Mouse (Mus musculus) neural tube, embryonic 11.5 days (tissue): ENCODE data around the gene Gbf1. TPM values are rescaled to one million over a fixed set of nuclear protein-coding genes. Genes with fewer than 3 reads are reported as not detected.

Source experiments
- ATAC-seq: fragments of 200-750 bp; cut with Nextera tagmentation; 2 replicates; pipeline ENCODE4 v1.8.0; 2017; ENCODE audit warnings: moderate number of reproducible peaks, mild to moderate bottlenecking, moderate TSS enrichment, moderate library complexity; ENCODE audit not compliant: insufficient read depth, low FRiP score, low TSS enrichment
- DNase-seq: peaks from one replicate; pipeline ENCODE4 v3.0.0-alpha.2; 2015; ENCODE audit warnings: low spot score
- H3K27ac ChIP-seq: fragments of 300-500 bp; sonication (generic); 2 replicates; pipeline ENCODE4 v1.5.1; 2014; ENCODE audit warnings: low read depth, mild to moderate bottlenecking, low read length
- H3K27me3 ChIP-seq: fragments of 300-500 bp; sonication (generic); 2 replicates; pipeline ENCODE4 v1.6.1; 2014; ENCODE audit warnings: mild to moderate bottlenecking, low read length, mixed read lengths; ENCODE audit not compliant: control insufficient read depth, insufficient read depth
- H3K36me3 ChIP-seq: fragments of 300-500 bp; sonication (generic); 2 replicates; pipeline ENCODE4 v1.6.1; 2014; ENCODE audit warnings: mild to moderate bottlenecking, low read length, moderate library complexity, mixed read lengths; ENCODE audit not compliant: control insufficient read depth, insufficient read depth
- H3K4me1 ChIP-seq: fragments of 300-500 bp; sonication (generic); 2 replicates; pipeline ENCODE4 v1.6.1; 2014; ENCODE audit warnings: low read length, mixed read lengths; ENCODE audit not compliant: control insufficient read depth, insufficient read depth
- H3K4me2 ChIP-seq: fragments of 300-500 bp; sonication (generic); 2 replicates; pipeline ENCODE4 v1.6.1; 2014; ENCODE audit warnings: low read depth, mild to moderate bottlenecking, moderate library complexity
- H3K4me3 ChIP-seq: fragments of 300-500 bp; sonication (generic); 2 replicates; pipeline ENCODE4 v1.5.1; 2014; ENCODE audit warnings: low read depth, low read length
- H3K9ac ChIP-seq: fragments of 300-500 bp; sonication (generic); 2 replicates; pipeline ENCODE4 v1.6.1; 2014; ENCODE audit warnings: mild to moderate bottlenecking, low read length
- H3K9me3 ChIP-seq: fragments of 300-500 bp; sonication (generic); 2 replicates; pipeline ENCODE4 v1.6.1; 2016; ENCODE audit warnings: low read length; ENCODE audit not compliant: control insufficient read depth
- WGBS: fragments of 180-500 bp; shearing (Covaris S2); extraction: QIAGEN DNeasy Blood & Tissue Kit; methylation state at CpG from one replicate; pipeline ENCODE4 v1.1.7; 2014; 5-methylcytosine and 5-hydroxymethylcytosine counted together
- polyA plus RNA-seq: library from polyadenylated mRNA; unstranded; fragments of >200 nt; fragmentation: Nextera tagmentation; extraction: Ambion mirVana; gene quantifications from 2 replicates; pipeline ENCODE4 v1.2.1, GENCODE M21; 2014

Gbf1 gene
- polyA plus RNA-seq, 1 experiment from 2014 or later, result 52.0 TPM

GRCm38 (mm10) chr19:46304216-46304841 is 152.0 kb downstream of the Gbf1 start, which contains the start of gene Nfkb2:
Nfkb2 (plus strand) TSS chr19:46304320.
- H3K27me3 ChIP-seq, result peaks cover 14% of the 10 kb centered on the region
- no peaks in the 10 kb centered on the region for H3K36me3 ChIP-seq
- H3K9me3 ChIP-seq, result no peaks in the 10 kb centered on the region
- peak within 1 kb of the TSS; percentile 54 for H3K4me3 ChIP-seq
- peak within 1 kb of the TSS; percentile 44; the same call in 1 of the 2 replicates for H3K9ac ChIP-seq
- peak; percentile 84 for ATAC-seq
- peak; percentile 89 for DNase-seq
- peaks cover 14% of the 10 kb centered on the region for H3K4me1 ChIP-seq
- WGBS, result under 1% methylated on average over 39 of the region's 39 CpGs
- H3K4me2 ChIP-seq, result peak within 1 kb of the TSS; percentile 93
- H3K27ac ChIP-seq, result peak within 1 kb of the TSS; percentile 49; the same call in 1 of the 2 replicates

- WGBS, result under 1% methylated on average over 34 of the region's 34 CpGs
- peak; percentile 33 for DNase-seq
- peak overlapping the region; percentile 49; the same call in 1 of the 2 replicates for H3K27ac ChIP-seq
Measured at GRCm38 (mm10) chr19:46304908-46305333, 152.6 kb downstream of the Gbf1 start.

GRCm38 (mm10) chr19:46305432-46306267 is 153.3 kb downstream of the Gbf1 start:
- H3K4me2 ChIP-seq, result peak overlapping the region; percentile 93
- peak overlapping the region; percentile 54 for H3K4me3 ChIP-seq
- H3K36me3 ChIP-seq, result no peaks in the 10 kb centered on the region
- peaks cover 14% of the 10 kb centered on the region for H3K27me3 ChIP-seq
- WGBS, result under 1% methylated on average over 29 of the region's 43 CpGs
- no peak overlapping the region for H3K27ac ChIP-seq
- DNase-seq (peak; percentile 89), ATAC-seq (peak; percentile 32)
- peaks cover 14% of the 10 kb centered on the region for H3K4me1 ChIP-seq
- H3K9ac ChIP-seq, result peak overlapping the region; percentile 44; the same call in 1 of the 2 replicates
- no peaks in the 10 kb centered on the region for H3K9me3 ChIP-seq

More at GRCm38 (mm10) chr19:46304908-46305333, 152.6 kb downstream of the Gbf1 start:
- Histone ChIP-seq H3K4me3 (peak overlapping the region; percentile 54), H3K4me1 (peaks cover 14% of the 10 kb centered on the region), H3K9me3 (no peaks in the 10 kb centered on the region), H3K4me2 (peak overlapping the region; percentile 93), H3K9ac (peak overlapping the region; percentile 44; the same call in 1 of the 2 replicates), H3K36me3 (no peaks in the 10 kb centered on the region), H3K27me3 (peaks cover 14% of the 10 kb centered on the region)
- peak; percentile 31; the same call in 1 of the 2 replicates for ATAC-seq

- H3K36me3 ChIP-seq, result no peaks in the 10 kb centered on the region
- DNase-seq, result no peak
- no peak overlapping the region for H3K4me3 ChIP-seq
- no peak overlapping the region for H3K27ac ChIP-seq
- WGBS, result 62% methylated on average over 5 of the region's 5 CpGs
- no peak overlapping the region for H3K9ac ChIP-seq
- H3K27me3 ChIP-seq, result peaks cover 18% of the 10 kb centered on the region
- H3K4me2 ChIP-seq, result no peak overlapping the region; the same call in 1 of the 2 replicates
- no peaks in the 10 kb centered on the region for H3K9me3 ChIP-seq
- peaks cover 14% of the 10 kb centered on the region for H3K4me1 ChIP-seq
- no peak for ATAC-seq
Measured at GRCm38 (mm10) chr19:46306268-46306610, 153.9 kb downstream of the Gbf1 start.

- Histone ChIP-seq H3K27ac (no peak overlapping the region), H3K27me3 (peaks cover 18% of the 10 kb centered on the region), H3K9me3 (no peaks in the 10 kb centered on the region), H3K4me3 (no peak overlapping the region), H3K9ac (no peak overlapping the region), H3K4me1 (peaks cover 14% of the 10 kb centered on the region), H3K4me2 (no peak overlapping the region), H3K36me3 (no peaks in the 10 kb centered on the region)
- ATAC-seq, result no peak
- DNase-seq, result no peak
- 94% methylated on average over 9 of the region's 9 CpGs for WGBS
Measured at GRCm38 (mm10) chr19:46306751-46307289, 154.5 kb downstream of the Gbf1 start.

GRCm38 (mm10) chr19:46307781-46308180 is 155.5 kb downstream of the Gbf1 start:
- no peak overlapping the region for H3K4me3 ChIP-seq
- H3K27me3 ChIP-seq, result peaks cover 18% of the 10 kb centered on the region
- ATAC-seq, result no peak
- no peak for DNase-seq
- no peak overlapping the region for H3K4me2 ChIP-seq
- peaks cover 14% of the 10 kb centered on the region for H3K4me1 ChIP-seq
- H3K36me3 ChIP-seq, result no peaks in the 10 kb centered on the region
- no peaks in the 10 kb centered on the region for H3K9me3 ChIP-seq
- 69% methylated on average over 16 of the region's 16 CpGs for WGBS
- H3K27ac ChIP-seq, result no peak overlapping the region
- H3K9ac ChIP-seq, result no peak overlapping the region

GRCm38 (mm10) chr19:46308303-46308702 is 156.0 kb downstream of the Gbf1 start:
- DNase-seq (no peak), ATAC-seq (no peak)
- Histone ChIP-seq H3K9me3 (no peaks in the 10 kb centered on the region), H3K4me3 (no peak overlapping the region), H3K9ac (no peak overlapping the region), H3K36me3 (no peaks in the 10 kb centered on the region), H3K4me1 (peaks cover 14% of the 10 kb centered on the region), H3K4me2 (no peak overlapping the region), H3K27me3 (peaks cover 20% of the 10 kb centered on the region), H3K27ac (no peak overlapping the region)
- 51% methylated on average over 15 of the region's 16 CpGs for WGBS

- Histone ChIP-seq H3K27ac (no peak overlapping the region), H3K27me3 (peaks cover 25% of the 10 kb centered on the region), H3K9me3 (no peaks in the 10 kb centered on the region), H3K9ac (peak overlapping the region; percentile 39), H3K4me3 (peak overlapping the region; percentile 27), H3K4me2 (peak overlapping the region; percentile 58), H3K36me3 (no peaks in the 10 kb centered on the region), H3K4me1 (peaks cover 14% of the 10 kb centered on the region)
- ATAC-seq (peak; percentile 24), DNase-seq (peak; percentile 92)
- 2% methylated on average over 47 of the region's 47 CpGs for WGBS
Measured at GRCm38 (mm10) chr19:46308706-46309435, 156.6 kb downstream of the Gbf1 start.
